Mouse (Mus musculus): ENCODE data around the gene Hoxa2. TPM values are rescaled to one million over a fixed set of nuclear protein-coding genes. Genes with fewer than 3 reads are reported as not detected.

The Hoxa2 gene
- total RNA-seq (2012; rRNA removed) (not detected in 2 replicates), total RNA-seq (2014; rRNA removed) (0.12 TPM in 1 of 2 replicates, not detected in the other), polyA plus RNA-seq (2012; ENCODE audit: insufficient read length, low read depth) (0.26 and 0.45 TPM in 2 replicates)

DNA sequence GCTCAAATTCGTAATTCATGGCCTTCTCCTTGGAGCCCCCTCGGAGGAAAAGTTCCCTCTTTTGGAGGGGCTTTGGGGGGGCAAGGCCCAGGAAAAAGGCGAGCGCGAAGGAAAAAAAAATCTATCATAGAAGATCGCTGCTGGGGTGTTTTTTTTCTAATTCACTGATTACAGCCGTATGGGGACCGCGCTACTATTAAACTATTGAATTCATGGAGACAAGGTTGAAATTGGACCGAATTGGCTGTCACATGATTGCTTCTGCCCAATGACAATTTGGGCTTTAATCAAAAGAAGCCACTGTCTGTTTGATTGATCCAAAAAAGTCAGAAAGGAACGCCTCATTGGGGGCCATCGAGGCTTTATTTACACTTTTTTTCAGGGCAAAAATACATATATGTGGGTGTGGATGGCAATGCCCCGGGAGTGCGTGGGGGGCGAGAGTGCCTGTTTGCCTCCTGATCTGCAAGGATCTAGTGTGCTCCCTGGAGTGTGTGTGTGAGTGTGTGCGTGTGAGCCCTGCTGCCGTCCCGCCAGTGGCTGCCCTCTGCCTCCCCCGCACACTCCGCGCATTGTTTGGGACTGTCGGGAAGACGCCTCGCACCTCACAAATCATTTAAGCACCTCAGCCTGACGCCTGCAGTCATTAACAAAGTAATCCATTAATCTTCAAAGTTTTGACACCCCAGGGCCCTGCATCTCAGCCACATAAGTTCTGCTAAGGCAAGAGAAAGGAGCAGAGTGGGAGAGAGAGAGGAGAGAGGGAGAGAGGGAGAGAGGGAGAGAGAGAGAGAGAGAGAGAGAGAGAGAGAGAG is at the start of gene Hoxa2:
TSS of gene Hoxa2 (minus strand) at position 206 of the 815 bp plus-strand sequence.
- dilution Hi-C loops (cut with MboI; ENCODE audit: extremely low pct_ligation_motif_present, extremely low pct_unique_long_range_greater_than_20kb, low sequenced_read_pairs) (no loop called here), in situ Hi-C loops (cut with MboI; ENCODE audit: low pct_ligation_motif_present, low pct_unique_long_range_greater_than_20kb, low sequenced_read_pairs) (no loop called here)
- no peak within 1 kb of the TSS for H3K9ac ChIP-seq (ENCODE audit: insufficient read depth, low read depth)
- peaks cover 6 to 48% of the 10 kb centered on the region in 2 experiments for H3K36me3 ChIP-seq (replicated peaks in 1 of 2; ENCODE audit: control insufficient read depth in 1 of 2, insufficient read depth in 1 of 2, low read length in 1 of 2)
- no peak within 1 kb of the TSS for H3K27ac ChIP-seq (ENCODE audit: insufficient read depth, low read depth)
- H3K4me3 ChIP-seq (replicated peaks in 1 of 3; ENCODE audit: low read depth in 2 of 3, low read length in 2 of 3, poor library complexity in 1 of 3): no peak within 1 kb of the TSS
- DNase-seq (ENCODE audit: extremely low read depth): no peak
- TF ChIP-seq MAFK (IDR thresholded peaks at IDR 0.05; ENCODE audit: insufficient replicate concordance, low read length) (no peak), E2F4 (IDR thresholded peaks at IDR 0.05; ENCODE audit: insufficient replicate concordance, low read depth, low read length) (no peak), MYC (IDR thresholded peaks at IDR 0.05; ENCODE audit: low read depth, low read length) (no peak), TCF12 (IDR thresholded peaks at IDR 0.05; ENCODE audit: low read depth, low read length) (no peak), MEF2A (IDR thresholded peaks at IDR 0.05; ENCODE audit: borderline replicate concordance, low read depth, low read length) (no peak), CHD1 (IDR thresholded peaks at IDR 0.05; ENCODE audit: low read depth, low read length) (no peak), ZC3H11A (IDR thresholded peaks at IDR 0.05; ENCODE audit: low read depth, low read length) (no peak), NELFE (IDR thresholded peaks at IDR 0.05; ENCODE audit: low read depth, low read length) (no peak), RCOR1 (conservative IDR thresholded peaks at IDR 0.05; ENCODE audit: low read depth, low read length) (no peak), RAD21 (IDR thresholded peaks at IDR 0.05; ENCODE audit: low read depth, low read length) (no peak), TBP (conservative IDR thresholded peaks at IDR 0.05; ENCODE audit: low read depth, low read length) (no peak), ZKSCAN1 (IDR thresholded peaks at IDR 0.05; ENCODE audit: borderline replicate concordance, low read depth, low read length) (no peak), BHLHE40 (IDR thresholded peaks at IDR 0.05; ENCODE audit: low read depth, low read length) (no peak), MXI1 (IDR thresholded peaks at IDR 0.05; ENCODE audit: low read depth, low read length) (no peak), KAT2A (IDR thresholded peaks at IDR 0.05; ENCODE audit: insufficient replicate concordance, low read length) (no peak), JUN (IDR thresholded peaks at IDR 0.05; ENCODE audit: insufficient read depth, low read depth, low read length) (no peak), UBTF (IDR thresholded peaks at IDR 0.05; ENCODE audit: low read depth, low read length) (no peak)
- H3K4me1 ChIP-seq (ENCODE audit: control insufficient read depth in 1 of 2, insufficient read depth in 2 of 2): peaks cover 0 to 10% of the 10 kb centered on the region in 2 experiments; a peak in 2 of 4 replicates
- no peaks in the 10 kb centered on the region for H3K9me3 ChIP-seq (replicated peaks; ENCODE audit: low read length)
- H3K79me2 ChIP-seq (replicated peaks; ENCODE audit: control insufficient read depth, extremely low read depth, insufficient read depth, poor library complexity, severe bottlenecking): no peaks in the 10 kb centered on the region; the same call in 1 of the 2 replicates
- no peak within 1 kb of the TSS for H3K4me2 ChIP-seq (ENCODE audit: insufficient read depth, low read depth, poor library complexity, severe bottlenecking)
- no peaks in the 10 kb centered on the region for H3K27me3 ChIP-seq (replicated peaks)

DNA sequence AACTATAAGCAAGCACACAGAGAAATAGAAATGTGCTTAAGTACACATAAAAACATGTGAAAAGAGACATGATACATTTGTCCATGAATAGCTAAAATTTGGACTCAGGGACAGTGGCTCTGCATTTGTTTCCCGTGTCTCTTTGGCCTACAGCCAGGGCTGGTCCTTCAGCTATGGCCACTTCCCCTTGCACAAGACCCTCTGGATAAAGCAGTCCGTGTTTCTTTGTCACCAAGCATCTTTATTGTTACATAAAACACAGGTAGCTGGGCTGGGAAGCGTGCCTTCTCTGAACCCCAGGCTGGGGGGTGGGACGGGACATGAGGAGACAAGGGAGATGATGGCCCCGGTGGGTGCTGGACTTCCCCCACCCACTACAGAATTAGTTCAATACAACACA is 49.6 kb upstream of the Hoxa2 start:
- Histone ChIP-seq H3K27ac (ENCODE audit: insufficient read depth, low read depth) (no peak overlapping the region), H3K9ac (ENCODE audit: insufficient read depth, low read depth) (no peak overlapping the region), H3K4me1 (ENCODE audit: control insufficient read depth in 1 of 2, insufficient read depth in 2 of 2) (peaks cover 4 to 17% of the 10 kb centered on the region in 2 experiments; a peak in 2 of 4 replicates), H3K4me2 (ENCODE audit: insufficient read depth, low read depth, poor library complexity, severe bottlenecking) (no peak overlapping the region), H3K79me2 (replicated peaks; ENCODE audit: control insufficient read depth, extremely low read depth, insufficient read depth, poor library complexity, severe bottlenecking) (no peaks in the 10 kb centered on the region), H3K9me3 (replicated peaks; ENCODE audit: low read length) (peaks cover 26% of the 10 kb centered on the region), H3K36me3 (replicated peaks in 1 of 2; ENCODE audit: control insufficient read depth in 1 of 2, insufficient read depth in 1 of 2, low read length in 1 of 2) (no peaks in the 10 kb centered on the region), H3K27me3 (replicated peaks) (peaks cover 2% of the 10 kb centered on the region), H3K4me3 (replicated peaks in 1 of 3; ENCODE audit: low read depth in 2 of 3, low read length in 2 of 3, poor library complexity in 1 of 3) (no peak overlapping the region)
- in situ Hi-C loops (cut with MboI; ENCODE audit: low pct_ligation_motif_present, low pct_unique_long_range_greater_than_20kb, low sequenced_read_pairs) (loop anchor here (10.0 to 25.0 kb wide), 2 partner anchors 202 to 349 kb away; partner anchors contain the start of gene Skap2), dilution Hi-C loops (cut with MboI; ENCODE audit: extremely low pct_ligation_motif_present, extremely low pct_unique_long_range_greater_than_20kb, low sequenced_read_pairs) (no loop called here)
- TF ChIP-seq USF1 (IDR thresholded peaks at IDR 0.05; ENCODE audit: low read depth, low read length) (no peak), CTCF (conservative IDR thresholded peaks at IDR 0.05 in 1 of 2, IDR thresholded peaks at IDR 0.05 in 1 of 2; ENCODE audit: low read depth in 2 of 2, low read length in 2 of 2) (no peak), ZC3H11A (IDR thresholded peaks at IDR 0.05; ENCODE audit: low read depth, low read length) (no peak), TCF12 (IDR thresholded peaks at IDR 0.05; ENCODE audit: low read depth, low read length) (no peak), POLR2A (IDR thresholded peaks at IDR 0.05; ENCODE audit: low read depth, low read length) (no peak), KAT2A (IDR thresholded peaks at IDR 0.05; ENCODE audit: insufficient replicate concordance, low read length) (no peak), MYC (IDR thresholded peaks at IDR 0.05; ENCODE audit: low read depth, low read length) (no peak), RAD21 (IDR thresholded peaks at IDR 0.05; ENCODE audit: low read depth, low read length) (no peak), RCOR1 (conservative IDR thresholded peaks at IDR 0.05; ENCODE audit: low read depth, low read length) (no peak), MEF2A (IDR thresholded peaks at IDR 0.05; ENCODE audit: borderline replicate concordance, low read depth, low read length) (no peak), MXI1 (IDR thresholded peaks at IDR 0.05; ENCODE audit: low read depth, low read length) (no peak), USF2 (conservative IDR thresholded peaks at IDR 0.05; ENCODE audit: low read depth, low read length) (no peak), JUND (conservative IDR thresholded peaks at IDR 0.05; ENCODE audit: low read depth, low read length) (no peak), UBTF (IDR thresholded peaks at IDR 0.05; ENCODE audit: low read depth, low read length) (no peak), HCFC1 (IDR thresholded peaks at IDR 0.05; ENCODE audit: low read depth, low read length) (no peak), ZKSCAN1 (IDR thresholded peaks at IDR 0.05; ENCODE audit: borderline replicate concordance, low read depth, low read length) (no peak), ZMIZ1 (IDR thresholded peaks at IDR 0.05; ENCODE audit: low read depth, low read length) (no peak), MAX (IDR thresholded peaks at IDR 0.05; ENCODE audit: low read length) (no peak), E2F4 (IDR thresholded peaks at IDR 0.05; ENCODE audit: insufficient replicate concordance, low read depth, low read length) (no peak)
- DNase-seq (ENCODE audit: extremely low read depth): no peak
